Mouse (Mus musculus) thymus, postnatal 0 days (tissue): ENCODE measurements at regions not wholly inside any gene's neighbourhood (a gene's known extent, or its start where the extent isn't known, plus 50 kb on each side); places are given as distances from the start of the nearest gene placed in this dataset.
"Not testable (repeated sequence)": the region's sequence is repeated elsewhere in the genome, so short reads cannot be mapped to it uniquely, and the experiment has no call there.

Source experiments
- DNase-seq: peaks from one replicate; pipeline ENCODE4 v3.0.0-alpha.2; 2015; ENCODE audit warnings: low spot score

DNA sequence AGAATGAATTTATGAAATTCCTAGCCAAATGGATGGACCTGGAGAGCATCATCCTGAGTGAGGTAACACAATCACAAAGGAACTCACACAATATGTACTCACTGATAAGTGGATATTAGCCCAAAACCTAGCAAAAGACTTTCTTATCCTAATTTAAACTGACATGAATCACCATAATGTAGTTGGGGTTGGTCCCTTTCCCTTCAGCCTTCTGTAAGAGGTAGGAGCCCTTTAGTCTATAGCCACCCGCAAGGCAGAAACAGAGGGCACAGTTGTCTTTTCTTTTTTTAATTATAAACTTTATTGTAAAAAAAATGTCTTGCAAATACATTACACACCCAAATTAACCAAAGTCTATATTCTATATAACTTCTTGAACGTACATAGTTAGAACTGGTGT lies 81.3 kb downstream of the Ogfrl1 start:
- not testable (repeated sequence) for DNase-seq

GRCm38 (mm10) chr1:23314863-23315262 lies 82.7 kb downstream of the Ogfrl1 start:
- DNase-seq = not testable (repeated sequence)

- DNase-seq = no peak
These were observed 104.9 kb downstream of the Ogfrl1 start for GRCm38 (mm10) chr1:23292718-23293117.

- DNase-seq = peak; percentile 46
These were observed 110.8 kb downstream of the Ogfrl1 start for GRCm38 (mm10) chr1:23286741-23287140.

DNA sequence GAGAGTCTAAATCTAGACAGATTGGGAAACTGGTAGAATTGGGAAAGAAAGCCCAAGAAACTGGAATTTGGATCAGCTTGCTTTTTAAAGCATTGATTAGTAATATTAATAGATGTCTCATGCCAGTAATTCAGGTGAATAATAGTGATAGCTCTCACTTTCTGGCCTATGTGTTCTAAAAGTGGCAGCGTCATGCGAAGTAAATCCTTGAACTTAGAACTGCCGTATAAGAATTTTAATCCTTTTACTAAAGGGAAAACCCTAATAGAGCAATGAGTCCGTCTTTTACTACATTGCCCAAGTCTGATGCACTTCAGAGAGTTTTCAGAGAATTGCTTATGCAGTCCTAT lies 114.7 kb downstream of the Ogfrl1 start:
- no peak for DNase-seq

- DNase-seq = no peak
These were observed 115.2 kb downstream of the Ogfrl1 start for GRCm38 (mm10) chr1:23282215-23282869.

DNA sequence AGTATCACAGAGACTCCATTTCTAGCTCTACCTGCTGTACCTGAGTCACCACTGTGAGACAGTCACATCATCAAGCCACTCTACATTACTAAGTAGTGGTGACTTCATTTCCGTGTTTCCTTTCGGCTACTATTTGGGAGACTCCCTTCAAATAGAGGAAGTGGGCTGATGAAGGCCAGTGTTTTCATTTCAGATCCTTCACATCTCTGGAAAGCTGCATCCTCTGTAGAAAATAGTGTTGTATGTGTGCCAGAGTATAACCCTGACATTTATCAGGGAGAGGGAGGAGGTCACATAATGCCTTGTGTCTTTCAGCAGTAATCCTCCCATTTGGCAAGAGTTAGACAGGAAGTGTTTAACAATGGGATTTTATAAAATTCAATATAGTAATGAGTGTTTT lies 117.7 kb downstream of the Ogfrl1 start:
- DNase-seq = no peak

GRCm38 (mm10) chr1:23272077-23272476 lies 125.5 kb downstream of the Ogfrl1 start:
- peak; percentile 4 for DNase-seq

GRCm38 (mm10) chr1:23270910-23271822 lies 126.4 kb downstream of the Ogfrl1 start:
- DNase-seq = no peak

DNA sequence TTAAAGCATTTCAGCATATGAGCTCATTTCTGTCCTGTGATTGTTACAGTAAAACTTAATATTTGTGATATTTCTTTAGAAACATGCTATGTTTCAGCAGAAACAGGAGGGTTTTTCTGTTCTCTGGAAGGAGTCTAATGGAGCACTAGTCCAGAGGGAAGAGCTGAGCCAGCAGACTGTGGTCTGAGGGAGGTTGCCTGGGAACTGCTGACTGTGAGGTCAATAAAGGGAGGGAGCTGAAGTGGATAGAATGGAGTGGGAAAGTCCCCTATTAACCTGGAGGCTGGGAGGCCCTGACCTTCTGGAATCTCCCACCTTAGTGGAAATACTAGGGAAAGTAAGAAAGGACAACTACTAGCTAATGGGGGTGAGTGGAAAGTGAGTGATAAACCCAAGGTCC lies 129.5 kb downstream of the Ogfrl1 start:
- DNase-seq = no peak

DNA sequence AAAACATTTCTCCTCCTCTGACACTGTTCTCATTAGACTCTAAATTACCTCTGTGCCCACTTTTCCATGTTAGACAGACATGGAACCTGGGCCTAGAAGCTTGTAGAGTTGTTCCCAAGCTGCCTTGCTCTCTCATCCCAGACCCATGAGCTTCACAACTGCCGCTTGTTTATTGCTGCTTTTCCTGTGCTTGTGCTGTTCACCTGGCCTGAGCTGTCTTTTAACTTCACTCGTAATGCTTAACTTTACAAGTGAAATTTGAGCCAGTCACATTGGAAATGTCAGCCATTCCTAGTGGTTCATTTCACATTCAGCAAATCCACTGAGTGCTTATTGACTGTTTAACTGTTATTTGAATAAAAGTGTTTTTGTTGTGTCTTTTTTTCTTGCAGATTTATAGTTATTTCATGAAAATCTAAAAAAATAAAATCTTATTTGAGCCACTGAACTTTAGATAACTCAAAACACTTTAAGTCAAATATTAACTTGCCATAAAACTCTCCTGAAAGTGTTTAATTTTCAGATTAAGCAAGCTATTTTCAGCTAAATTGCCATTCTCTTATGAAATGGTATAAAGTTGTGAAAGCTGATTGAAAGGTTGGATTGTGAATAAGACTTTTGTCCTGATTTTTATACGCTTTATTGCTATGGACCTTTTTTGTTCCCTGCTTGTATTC lies 131.9 kb downstream of the Ogfrl1 start:
- DNase-seq = no peak

DNA sequence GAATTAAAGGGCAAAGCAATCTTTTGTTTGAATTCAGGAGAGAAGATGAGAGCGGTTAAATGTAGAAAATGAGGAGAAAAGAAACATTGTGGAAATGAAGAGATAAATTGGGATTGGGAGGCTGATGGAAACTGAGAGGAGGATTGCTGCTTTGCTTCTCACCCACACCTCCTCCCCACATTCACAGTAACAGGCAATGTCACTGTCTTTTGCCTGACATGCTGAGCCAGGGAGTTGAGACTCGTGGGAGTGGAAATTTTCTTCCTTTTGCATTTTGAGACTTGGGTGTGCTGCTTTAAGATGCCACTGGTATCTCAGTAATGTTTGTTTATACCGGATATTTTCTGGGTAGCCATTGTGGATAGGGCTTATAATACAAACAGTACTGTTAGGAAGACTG lies 133.3 kb downstream of the Ogfrl1 start:
- DNase-seq = no peak

DNA sequence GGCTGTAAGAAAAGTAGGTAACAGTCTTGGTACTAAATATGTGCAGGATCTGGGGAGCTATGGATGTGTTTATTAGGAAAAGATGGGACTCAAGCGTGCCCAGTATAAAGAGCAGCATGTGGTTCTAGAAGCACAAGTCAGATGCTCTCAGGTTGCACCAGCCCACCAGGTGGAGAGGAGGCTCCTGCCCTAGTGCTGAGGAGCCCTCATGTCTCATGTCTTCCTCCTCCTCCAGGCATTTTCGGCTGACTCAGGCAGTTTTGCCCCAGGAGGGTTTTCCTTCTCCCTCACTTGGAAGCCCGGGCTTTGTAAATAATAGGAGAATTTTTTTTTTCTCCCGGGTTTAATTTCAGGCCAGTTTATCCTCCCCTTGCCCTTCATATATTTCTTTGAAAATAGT lies 133.8 kb downstream of the Ogfrl1 start:
- DNase-seq = no peak

DNA sequence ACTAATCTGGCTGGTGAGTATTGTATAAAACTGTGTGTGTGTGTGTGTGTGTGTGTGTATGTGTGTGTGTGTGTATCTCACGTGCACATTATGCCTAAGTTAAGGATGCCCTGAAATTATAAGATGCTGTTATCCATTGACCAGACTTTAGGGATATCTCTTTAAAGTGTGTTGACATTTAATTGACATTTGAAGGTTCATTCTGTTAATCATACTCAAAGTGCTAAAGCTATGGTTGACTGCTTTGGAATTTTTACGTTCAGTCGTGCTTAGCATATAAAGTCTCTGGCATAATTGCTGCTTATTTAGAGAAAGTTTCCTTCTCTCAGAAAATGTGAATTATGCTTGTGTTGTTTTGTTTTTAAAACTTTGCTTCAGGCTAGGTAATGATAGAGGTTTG lies 135.9 kb downstream of the Ogfrl1 start:
- DNase-seq = no peak

DNA sequence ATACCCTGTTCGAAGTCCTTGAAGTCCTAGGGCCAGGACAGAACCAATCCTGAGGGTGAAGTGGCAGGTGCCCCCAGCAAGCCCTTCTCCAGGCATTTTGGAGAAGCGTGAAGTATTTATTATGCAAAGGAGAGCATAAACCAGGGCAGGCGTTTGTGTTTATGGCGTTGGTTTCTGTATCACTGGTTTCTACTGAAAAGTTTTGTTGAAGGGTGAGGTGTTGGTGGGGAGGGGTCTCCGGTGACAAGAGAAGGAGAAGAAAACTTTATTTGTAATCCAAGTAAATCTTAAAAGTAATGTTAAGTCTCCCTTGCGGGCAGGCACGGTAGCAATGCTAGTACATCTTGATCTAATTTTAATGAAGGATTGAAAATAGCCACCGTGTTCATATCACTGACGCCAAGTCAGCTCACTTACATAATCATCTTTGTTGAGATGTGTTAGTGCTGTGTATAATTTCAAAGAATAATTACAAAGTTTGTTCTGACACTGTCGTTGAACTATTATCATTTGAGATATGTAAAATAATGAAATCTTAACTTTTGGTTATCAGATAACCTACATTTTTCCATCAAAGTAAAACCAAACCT lies 140.2 kb downstream of the Ogfrl1 start:
- DNase-seq = no peak

GRCm38 (mm10) chr1:23256630-23257001 lies 141.0 kb downstream of the Ogfrl1 start:
- DNase-seq = peak; percentile 26

DNA sequence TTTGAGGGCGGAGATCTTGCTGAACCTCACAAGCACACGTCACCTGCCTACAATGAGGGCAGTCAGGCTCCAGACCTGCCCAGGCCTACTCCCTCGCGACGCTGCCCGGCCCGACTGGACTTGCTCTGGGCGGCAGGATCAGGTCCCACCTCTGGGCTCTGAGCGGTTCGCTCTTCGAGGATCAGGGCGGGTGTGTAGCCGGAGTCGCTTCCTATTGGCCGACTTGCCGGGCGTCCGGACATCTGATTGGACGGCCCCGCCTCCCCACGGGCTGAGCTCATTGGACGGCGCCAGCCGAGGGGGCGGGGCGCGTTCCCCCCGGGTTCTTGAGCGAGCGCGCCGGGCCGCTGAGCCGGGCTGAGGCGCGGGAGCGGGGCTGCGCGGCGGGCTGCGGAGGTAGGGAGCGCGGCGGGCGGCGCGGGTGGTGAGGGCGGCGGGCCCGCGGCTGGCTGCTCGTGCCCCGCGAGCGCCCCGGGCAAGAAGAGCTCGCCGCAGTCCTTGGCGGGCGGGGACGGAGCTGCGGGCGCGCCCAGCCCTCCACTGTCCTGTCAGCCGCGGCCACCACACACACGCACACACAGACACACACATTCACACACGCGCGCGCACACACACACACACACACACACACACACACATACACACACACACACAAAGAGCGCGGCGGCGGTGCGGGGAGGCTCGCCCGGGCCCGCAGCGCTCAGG lies 141.5 kb downstream of the Ogfrl1 start:
- DNase-seq = peak; percentile 94

DNA sequence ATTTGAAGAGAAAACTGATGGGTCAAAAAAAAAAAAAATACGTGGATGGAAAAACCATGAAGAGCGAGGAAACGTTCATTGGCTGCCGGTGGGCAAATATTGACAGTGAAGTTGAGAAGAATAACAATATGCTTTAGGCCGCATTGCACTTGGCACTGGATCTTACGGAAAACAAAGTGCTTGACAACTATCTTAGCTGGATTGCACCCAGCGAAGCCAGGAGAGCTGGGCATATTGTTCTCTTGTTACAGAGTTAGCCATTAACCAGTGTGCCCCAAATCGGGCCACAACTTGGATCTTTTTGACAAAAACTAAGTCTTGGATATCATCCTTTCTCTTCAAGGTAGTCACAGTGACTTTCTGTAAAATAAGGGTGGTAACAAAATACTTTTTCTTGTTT lies 143.3 kb downstream of the Ogfrl1 start:
- no peak for DNase-seq

- DNase-seq = no peak
These were observed 129.5 kb upstream of the 4933415F23Rik start for GRCm38 (mm10) chr1:23231522-23231921.

- no peak for DNase-seq
These were observed 126.4 kb upstream of the 4933415F23Rik start for GRCm38 (mm10) chr1:23228478-23228877.

- no peak for DNase-seq
These were observed 112.6 kb upstream of the 4933415F23Rik start for GRCm38 (mm10) chr1:23214462-23215158.
